Mouse (Mus musculus) CH12.LX (cell line): ENCODE results near the gene Pik3c2b. TPM values are rescaled to one million over a fixed set of nuclear protein-coding genes. Genes with fewer than 3 reads are reported as not detected.

Source experiments
- DNase-seq: peaks from one replicate; pipeline ENCODE4 v3.0.0-alpha.2; 2013; ENCODE audit errors: extremely low read depth
- H3K27ac ChIP-seq: 2 replicates; pipeline ENCODE4 v1.5.1; 2012; ENCODE audit warnings: low read depth, mild to moderate bottlenecking, control low read depth, moderate library complexity; ENCODE audit not compliant: insufficient read depth
- H3K27me3 ChIP-seq: replicated peaks from 2 replicates; pipeline ENCODE3; 2012; ENCODE audit warnings: inconsistent platforms
- H3K36me3 ChIP-seq, 2 experiments: replicated peaks in 1 of 2; 2 replicates each; pipeline versions ENCODE3 to v1.6.1; 2012; ENCODE audit warnings: inconsistent platforms in 1 of 2, low read length in 1 of 2, mild to moderate bottlenecking in 1 of 2, mixed read lengths in 1 of 2, moderate library complexity in 1 of 2; ENCODE audit not compliant: control insufficient read depth in 1 of 2, insufficient read depth in 1 of 2
- H3K4me1 ChIP-seq, 2 experiments: 2 replicates each; pipeline ENCODE4 v1.6.1; 2012; ENCODE audit warnings: inconsistent platforms in 1 of 2, moderate library complexity in 1 of 2; ENCODE audit not compliant: insufficient read depth in 2 of 2, control insufficient read depth in 1 of 2
- H3K4me2 ChIP-seq: 2 replicates; pipeline ENCODE4 v1.6.1; 2012; ENCODE audit warnings: low read depth, mild to moderate bottlenecking, control low read depth; ENCODE audit not compliant: poor library complexity, insufficient read depth, severe bottlenecking
- H3K4me3 ChIP-seq, 3 experiments: fragments of 150-350 bp in 1 of 3; sonication (generic) in 1 of 3; replicated peaks in 1 of 3; 2 replicates each; pipeline versions ENCODE3 to v1.5.1; 2011 to 2012; ENCODE audit warnings: low read depth in 2 of 3, low read length in 2 of 3, mild to moderate bottlenecking in 2 of 3, moderate library complexity in 2 of 3, control low read depth in 1 of 3, improper control_type of control experiment in 1 of 3, inconsistent platforms in 1 of 3, mixed read lengths in 1 of 3; ENCODE audit not compliant: poor library complexity in 1 of 3
- H3K79me2 ChIP-seq: replicated peaks from 2 replicates; pipeline ENCODE4 v1.6.1; 2012; ENCODE audit warnings: mild to moderate bottlenecking, moderate library complexity; ENCODE audit not compliant: control insufficient read depth, poor library complexity, insufficient read depth, severe bottlenecking; ENCODE audit errors: extremely low read depth
- H3K9ac ChIP-seq: 2 replicates; pipeline ENCODE4 v1.6.1; 2012; ENCODE audit warnings: low read depth, mild to moderate bottlenecking, control low read depth, moderate library complexity; ENCODE audit not compliant: insufficient read depth
- H3K9me3 ChIP-seq: replicated peaks from 2 replicates; pipeline ENCODE3; 2012; ENCODE audit warnings: low read length, inconsistent platforms, mixed read lengths
- CHD1 ChIP-seq: IDR thresholded peaks from 2 replicates; pipeline ENCODE4 v1.6.1; 2012; ENCODE audit warnings: low read depth, low read length, improper control_type of control experiment, inconsistent platforms
- CHD2 ChIP-seq: IDR thresholded peaks from 2 replicates; pipeline ENCODE4 v1.6.1; 2011; ENCODE audit warnings: low read length, improper control_type of control experiment
- ELF1 ChIP-seq: IDR thresholded peaks from 2 replicates; pipeline ENCODE4 v1.6.1; 2014; ENCODE audit warnings: low read depth, mild to moderate bottlenecking, inconsistent platforms, low read length, improper control_type of control experiment
- GABPA ChIP-seq: IDR thresholded peaks from 2 replicates; pipeline ENCODE4 v1.6.1; 2012; ENCODE audit warnings: low read depth, low read length, improper control_type of control experiment, inconsistent platforms; ENCODE audit not compliant: insufficient replicate concordance
- HCFC1 ChIP-seq: IDR thresholded peaks from 2 replicates; pipeline ENCODE4 v1.6.1; 2012; ENCODE audit warnings: low read depth, mild to moderate bottlenecking, inconsistent platforms, low read length, improper control_type of control experiment
- IRF4 ChIP-seq: IDR thresholded peaks from 2 replicates; pipeline ENCODE4 v1.6.1; 2014; ENCODE audit warnings: low read depth, mild to moderate bottlenecking, inconsistent platforms, low read length, improper control_type of control experiment
- JUN ChIP-seq: IDR thresholded peaks from 2 replicates; pipeline ENCODE4 v1.6.1; 2011; ENCODE audit warnings: low read depth, mild to moderate bottlenecking, low read length, improper control_type of control experiment, moderate library complexity; ENCODE audit not compliant: insufficient read depth
- MAFK ChIP-seq: IDR thresholded peaks from 2 replicates; pipeline ENCODE4 v1.6.1; 2011; ENCODE audit warnings: low read length, improper control_type of control experiment; ENCODE audit not compliant: insufficient replicate concordance
- MAX ChIP-seq: IDR thresholded peaks from 2 replicates; pipeline ENCODE4 v1.6.1; 2011; ENCODE audit warnings: low read length, improper control_type of control experiment
- MAZ ChIP-seq: IDR thresholded peaks from 2 replicates; pipeline ENCODE4 v1.6.1; 2012; ENCODE audit warnings: low read depth, mild to moderate bottlenecking, inconsistent platforms, low read length, improper control_type of control experiment, moderate library complexity
- MEF2A ChIP-seq: IDR thresholded peaks from 2 replicates; pipeline ENCODE4 v1.6.1; 2014; ENCODE audit warnings: low read depth, mild to moderate bottlenecking, inconsistent platforms, low read length, improper control_type of control experiment, borderline replicate concordance
- NELFE ChIP-seq: IDR thresholded peaks from 2 replicates; pipeline ENCODE4 v1.6.1; 2011; ENCODE audit warnings: low read depth, low read length, improper control_type of control experiment
- PAX5 ChIP-seq: IDR thresholded peaks from 2 replicates; pipeline ENCODE4 v1.6.1; 2012; ENCODE audit warnings: low read length, inconsistent platforms, mixed read lengths
- POLR2A ChIP-seq: IDR thresholded peaks from 2 replicates; pipeline ENCODE4 v1.6.1; 2011; ENCODE audit warnings: low read depth, mild to moderate bottlenecking, improper control_type of control experiment, low read length
- POLR2AphosphoS2 ChIP-seq: IDR thresholded peaks from 2 replicates; pipeline ENCODE4 v1.6.1; 2011; ENCODE audit warnings: low read depth, low read length, improper control_type of control experiment
- TCF12 ChIP-seq: IDR thresholded peaks from 2 replicates; pipeline ENCODE4 v1.6.1; 2014; ENCODE audit warnings: low read depth, mild to moderate bottlenecking, inconsistent platforms, low read length, improper control_type of control experiment
- UBTF ChIP-seq: IDR thresholded peaks from 2 replicates; pipeline ENCODE4 v1.6.1; 2012; ENCODE audit warnings: low read depth, mild to moderate bottlenecking, inconsistent platforms, low read length, improper control_type of control experiment, moderate library complexity
- ZC3H11A ChIP-seq: IDR thresholded peaks from 2 replicates; pipeline ENCODE4 v1.6.1; 2012; ENCODE audit warnings: low read depth, mild to moderate bottlenecking, inconsistent platforms, low read length, improper control_type of control experiment
- ZKSCAN1 ChIP-seq: IDR thresholded peaks from 2 replicates; pipeline ENCODE4 v1.6.1; 2012; ENCODE audit warnings: low read depth, inconsistent platforms, low read length, improper control_type of control experiment, borderline replicate concordance
- ZMIZ1 ChIP-seq: IDR thresholded peaks from 2 replicates; pipeline ENCODE4 v1.6.1; 2012; ENCODE audit warnings: low read depth, mild to moderate bottlenecking, inconsistent platforms, low read length, improper control_type of control experiment
- ZNF384 ChIP-seq: IDR thresholded peaks from 2 replicates; pipeline ENCODE4 v1.6.1; 2012; ENCODE audit warnings: low read depth, low read length, improper control_type of control experiment, inconsistent platforms
- dilution Hi-C: fragments of 300-500 bp; cut with MboI; formaldehyde crosslinking; loops from 2 replicates; pipeline ENCODE4 v1.14.3; 2020; ENCODE audit warnings: low sequenced_read_pairs; ENCODE audit not compliant: extremely low pct_unique_long_range_greater_than_20kb, extremely low pct_ligation_motif_present
- in situ Hi-C: fragments of 300-500 bp; cut with MboI; formaldehyde crosslinking; loops from 3 replicates; pipeline ENCODE4 v1.14.3; 2019; ENCODE audit warnings: low sequenced_read_pairs, low pct_ligation_motif_present, low pct_unique_long_range_greater_than_20kb, mixed read lengths
- polyA plus RNA-seq: library from polyadenylated mRNA; unstranded; fragments of >175 nt; gene quantifications from 2 replicates; pipeline ENCODE4 v1.2.1, GENCODE M21; 2012; ENCODE audit warnings: low read depth; ENCODE audit not compliant: insufficient read length
- total RNA-seq, 2 experiments: library from RNA; depleted of rRNA; stranded (reverse); fragments of 300-350 nt in 1 of 2; fragments of >200 nt in 1 of 2; gene quantifications; 2 replicates each; pipeline ENCODE4 v1.2.3; 2012 to 2014

Gene Pik3c2b
- total and polyA plus RNA-seq, 3 experiments = 8.7 to 16.5 (median 12.0) TPM

GRCm38 (mm10) chr1:133100980-133101798 lies 55.7 kb downstream of the Pik3c2b start (continued):
- peak; percentile 35 for TF ChIP-seq ZC3H11A
- no peak for TF ChIP-seq MAX
- no peak for TF ChIP-seq ZKSCAN1
- no peak for TF ChIP-seq MEF2A
- TF ChIP-seq ZMIZ1 = no peak
- no peak for TF ChIP-seq POLR2A
- no peak for TF ChIP-seq PAX5

- H3K79me2 ChIP-seq = no peaks in the 10 kb centered on the region
- TF ChIP-seq ZMIZ1 = no peak
- TF ChIP-seq MAZ = no peak
- TF ChIP-seq MAFK = no peak
- TF ChIP-seq ZNF384 = no peak
- no peak for TF ChIP-seq GABPA
- TF ChIP-seq NELFE = no peak
- no peak for TF ChIP-seq HCFC1
- no peak for TF ChIP-seq CHD2
- TF ChIP-seq JUN = no peak
- TF ChIP-seq TCF12 = no peak
- TF ChIP-seq POLR2A = no peak
- TF ChIP-seq, all 38 proteins: peak for 0
- dilution Hi-C loops = no loop called here
- peaks cover 0 to 3% of the 10 kb centered on the region in 2 experiments; a peak in 2 of 4 replicates for H3K4me1 ChIP-seq
- DNase-seq = no peak
- H3K4me3 ChIP-seq = no peak overlapping the region
- no peaks in the 10 kb centered on the region for H3K9me3 ChIP-seq
- H3K4me2 ChIP-seq = no peak overlapping the region
- H3K27ac ChIP-seq = no peak overlapping the region
- no peak overlapping the region for H3K9ac ChIP-seq
- in situ Hi-C loops = no loop called here
- no peaks in the 10 kb centered on the region for H3K27me3 ChIP-seq
- peaks cover 84 to 97% of the 10 kb centered on the region in 2 experiments for H3K36me3 ChIP-seq
Observed at GRCm38 (mm10) chr1:133102108-133102507, 56.6 kb downstream of the Pik3c2b start.

- Histone ChIP-seq H3K36me3 (peaks cover 84 to 90% of the 10 kb centered on the region in 2 experiments), H3K4me1 (peaks cover 0 to 3% of the 10 kb centered on the region in 2 experiments; a peak in 2 of 4 replicates), H3K27me3 (no peaks in the 10 kb centered on the region), H3K9ac (no peak overlapping the region), H3K27ac (no peak overlapping the region), H3K9me3 (no peaks in the 10 kb centered on the region), H3K4me2 (no peak overlapping the region), H3K79me2 (no peaks in the 10 kb centered on the region), H3K4me3 (no peak overlapping the region)
- TF ChIP-seq IRF4 (no peak), PAX5 (no peak), POLR2AphosphoS2 (no peak), ELF1 (no peak), CHD1 (no peak), UBTF (no peak)
- in situ Hi-C loops (no loop called here), dilution Hi-C loops (no loop called here)
- no peak for DNase-seq
Observed at GRCm38 (mm10) chr1:133103315-133103714, 57.8 kb downstream of the Pik3c2b start.
